Mouse (Mus musculus) testis, adult 2 months (tissue): ENCODE measurements around the gene Pacsin1. TPM values are rescaled to one million over a fixed set of nuclear protein-coding genes. Genes with fewer than 3 reads are reported as not detected.

Experiments
- H3K27ac ChIP-seq: fragments of 200-500 bp; 2 replicates; pipeline ENCODE4 v1.5.1; 2012; ENCODE audit warnings: low read depth, low read length; ENCODE audit not compliant: control insufficient read depth, insufficient read depth
- H3K27me3 ChIP-seq: fragments of 200-500 bp; 2 replicates; pipeline ENCODE4 v1.6.1; 2012; ENCODE audit warnings: mild to moderate bottlenecking, low read length, moderate library complexity; ENCODE audit not compliant: control insufficient read depth, insufficient read depth
- H3K36me3 ChIP-seq: fragments of 200-500 bp; 2 replicates; pipeline ENCODE4 v1.6.1; 2012; ENCODE audit warnings: mild to moderate bottlenecking, low read length; ENCODE audit not compliant: control insufficient read depth, insufficient read depth
- H3K4me1 ChIP-seq: fragments of 200-500 bp; 2 replicates; pipeline ENCODE4 v1.6.1; 2012; ENCODE audit warnings: low read length; ENCODE audit not compliant: control insufficient read depth, insufficient read depth
- H3K4me3 ChIP-seq: fragments of 200-500 bp; 2 replicates; pipeline ENCODE4 v1.5.1; 2012; ENCODE audit warnings: low read depth, mild to moderate bottlenecking, low read length, moderate library complexity, mixed read lengths; ENCODE audit not compliant: control insufficient read depth
- CTCF ChIP-seq: fragments of 200-500 bp; IDR thresholded peaks from 2 replicates; pipeline ENCODE4 v1.5.1; 2012; ENCODE audit warnings: low read depth, mild to moderate bottlenecking, inconsistent platforms, low read length, moderate library complexity; ENCODE audit not compliant: control insufficient read depth, insufficient read depth, insufficient replicate concordance
- POLR2A ChIP-seq: fragments of 200-500 bp; IDR thresholded peaks from 2 replicates; pipeline ENCODE4 v1.6.1; 2012; ENCODE audit warnings: low read depth, mild to moderate bottlenecking, inconsistent platforms, low read length, moderate library complexity; ENCODE audit not compliant: control insufficient read depth
- polyA plus RNA-seq: library from polyadenylated mRNA; depleted of rRNA; stranded (reverse); fragments of >200 nt; gene quantifications from 2 replicates; pipeline ENCODE4 v1.2.3, GENCODE M21; 2012

Pacsin1 gene
- polyA plus RNA-seq, 1 experiment, result 9.6 TPM

DNA sequence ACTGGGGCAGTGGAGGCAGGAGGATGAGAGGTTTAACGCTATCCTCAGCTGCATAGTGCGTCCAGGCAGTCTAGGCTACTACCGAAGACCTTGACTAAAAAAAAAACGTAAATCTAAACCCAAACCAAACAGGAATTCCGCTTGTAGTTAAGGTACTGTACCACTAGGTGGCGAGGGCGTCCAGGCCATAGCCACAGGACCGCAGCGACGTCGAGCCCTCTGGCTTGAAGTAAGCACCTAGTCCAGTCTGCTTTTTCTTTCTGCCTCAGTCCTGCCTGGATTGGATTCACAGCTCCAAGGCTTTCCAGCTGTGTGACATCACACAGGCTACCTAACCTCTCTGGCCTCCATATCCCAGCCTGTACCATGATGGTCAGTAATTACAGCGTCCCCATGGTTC lies 5.1 kb upstream of the Pacsin1 start:
- H3K4me3 ChIP-seq, result no peak overlapping the region
- TF ChIP-seq CTCF (peak; percentile 91), POLR2A (no peak)
- no peak overlapping the region for H3K27ac ChIP-seq
- H3K36me3 ChIP-seq, result no peaks in the 10 kb centered on the region
- H3K27me3 ChIP-seq, result no peaks in the 10 kb centered on the region
- peaks cover 6% of the 10 kb centered on the region for H3K4me1 ChIP-seq

- H3K36me3 ChIP-seq, result no peaks in the 10 kb centered on the region
- no peak for TF ChIP-seq POLR2A
- TF ChIP-seq CTCF, result no peak
- H3K4me1 ChIP-seq, result peaks cover 9% of the 10 kb centered on the region
- no peak overlapping the region for H3K4me3 ChIP-seq
- no peak overlapping the region for H3K27ac ChIP-seq
- no peaks in the 10 kb centered on the region for H3K27me3 ChIP-seq
These were observed 4.7 kb upstream of the Pacsin1 start for GRCm38 (mm10) chr17:27650586-27650985.

GRCm38 (mm10) chr17:27652046-27652790 lies 3.1 kb upstream of the Pacsin1 start:
- no peaks in the 10 kb centered on the region for H3K27me3 ChIP-seq
- TF ChIP-seq CTCF, result no peak
- no peak for TF ChIP-seq POLR2A
- no peak overlapping the region for H3K27ac ChIP-seq
- no peaks in the 10 kb centered on the region for H3K36me3 ChIP-seq
- peaks cover 16% of the 10 kb centered on the region for H3K4me1 ChIP-seq
- no peak overlapping the region for H3K4me3 ChIP-seq

DNA sequence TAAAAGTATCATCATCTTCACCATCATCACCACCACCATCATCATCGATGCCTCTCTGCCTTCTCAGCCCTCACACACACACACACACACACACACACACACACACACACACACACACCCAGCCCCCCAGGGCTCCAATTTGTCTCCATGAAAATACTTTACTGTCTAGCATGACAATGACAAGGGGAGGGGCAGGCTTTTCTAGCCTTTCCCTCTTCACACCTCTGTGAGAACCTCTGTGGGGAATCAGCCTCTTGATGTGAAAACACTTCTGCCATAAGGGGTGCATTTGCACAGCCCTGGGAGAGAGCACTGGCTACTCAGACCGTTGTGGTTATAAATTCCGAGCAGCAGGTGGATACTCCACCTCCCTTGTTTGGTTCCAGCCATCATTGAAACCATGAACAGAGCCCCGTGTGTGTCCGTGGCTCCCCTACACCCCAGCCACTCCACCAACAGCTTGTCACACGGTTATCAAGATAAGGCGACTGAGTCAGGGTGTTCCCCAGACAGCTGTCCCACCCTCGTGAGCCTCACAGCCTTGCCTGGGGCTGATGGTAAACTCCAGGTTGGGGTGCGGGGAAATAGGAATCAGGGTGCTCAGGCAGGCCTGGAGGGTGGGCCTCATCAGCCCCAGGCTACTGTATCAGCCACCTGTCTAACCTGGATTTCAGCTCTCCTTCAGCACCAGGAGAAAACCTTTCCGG lies 1.9 kb upstream of the Pacsin1 start:
- H3K27me3 ChIP-seq, result no peaks in the 10 kb centered on the region
- H3K4me3 ChIP-seq, result no peak overlapping the region
- H3K4me1 ChIP-seq, result peaks cover 16% of the 10 kb centered on the region
- TF ChIP-seq CTCF (no peak), POLR2A (no peak)
- H3K36me3 ChIP-seq, result no peaks in the 10 kb centered on the region
- H3K27ac ChIP-seq, result no peak overlapping the region

- no peak overlapping the region for H3K27ac ChIP-seq
- no peaks in the 10 kb centered on the region for H3K27me3 ChIP-seq
- H3K4me1 ChIP-seq, result peaks cover 13% of the 10 kb centered on the region
- H3K4me3 ChIP-seq, result no peak overlapping the region
- no peak for TF ChIP-seq POLR2A
- TF ChIP-seq CTCF, result no peak
- no peaks in the 10 kb centered on the region for H3K36me3 ChIP-seq
These were observed 696 bp downstream of the Pacsin1 start for GRCm38 (mm10) chr17:27656011-27656399.

GRCm38 (mm10) chr17:27656414-27656813 lies 1.1 kb downstream of the Pacsin1 start:
- Histone ChIP-seq H3K27ac (no peak overlapping the region), H3K4me1 (peaks cover 13% of the 10 kb centered on the region), H3K4me3 (no peak overlapping the region), H3K36me3 (no peaks in the 10 kb centered on the region), H3K27me3 (no peaks in the 10 kb centered on the region)
- no peak for TF ChIP-seq CTCF
- no peak for TF ChIP-seq POLR2A

DNA sequence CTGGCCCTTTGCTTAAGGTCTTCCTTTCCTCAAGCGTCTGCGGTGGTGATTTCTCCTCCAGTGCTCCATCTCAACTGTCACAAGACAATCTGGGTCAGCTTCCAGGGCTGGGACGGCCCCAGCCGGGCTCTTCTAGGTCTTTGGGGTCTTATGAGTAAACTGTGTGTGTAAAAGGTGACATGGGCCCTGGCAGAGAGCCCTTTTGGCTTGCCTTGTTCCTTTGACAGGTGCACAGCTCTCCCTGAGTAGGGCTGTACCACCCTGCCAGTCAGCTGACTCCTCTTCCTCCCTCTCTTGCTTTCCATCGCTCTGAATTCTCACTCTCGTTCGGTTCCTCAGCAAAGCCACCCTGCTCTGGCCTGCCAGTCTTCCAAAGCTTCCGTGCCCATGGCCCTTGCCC lies 1.8 kb downstream of the Pacsin1 start:
- TF ChIP-seq POLR2A, result no peak
- Histone ChIP-seq H3K4me3 (no peak overlapping the region), H3K36me3 (no peaks in the 10 kb centered on the region), H3K4me1 (peaks cover 13% of the 10 kb centered on the region), H3K27ac (no peak overlapping the region), H3K27me3 (no peaks in the 10 kb centered on the region)
